Comparison of ENCODE assay signal across 9 mouse cellular contexts in genomic region chr8:124140868-124141431, GRCm38 (mm10).
DNase-seq lines count a peak whose midpoint lies in the region; ATAC-seq and TF ChIP-seq lines count a peak whose summit lies in the region.
"Had no signal": no experiment of that assay in that cellular context is flagged by ENCODE, and none has a peak within 500 bp of the region (broad histone marks: within the 10 kb centered on the region; RNA-seq: fewer than 3 reads in every experiment).

No protein-coding gene starts in this region.

- H3K27ac ChIP-seq in kidney, embryonic 14.5 days (ENCODE audit: low read depth, low read length): no peak overlapping the region
- peak overlapping the region; percentile 75 for H3K27ac ChIP-seq in forebrain, embryonic 10.5 days
- peak overlapping the region; percentile 69 for H3K27ac ChIP-seq in midbrain, embryonic 10.5 days (replicated peaks)
- H3K27ac ChIP-seq: liver, embryonic 14.5 days had no signal

- H3K9ac ChIP-seq in kidney, embryonic 14.5 days (ENCODE audit: low read depth, low read length): no peak overlapping the region; the same call in 1 of the 2 replicates
- H3K9ac ChIP-seq: liver, embryonic 14.5 days had no signal

- H3K9me3 ChIP-seq in kidney, embryonic 14.5 days (ENCODE audit: control insufficient read depth, low read length): no peaks in the 10 kb centered on the region
- no peaks in the 10 kb centered on the region for H3K9me3 ChIP-seq in forebrain, embryonic 10.5 days
- H3K9me3 ChIP-seq in midbrain, embryonic 10.5 days (replicated peaks): no peaks in the 10 kb centered on the region

- DNase-seq in kidney, adult 8-10 months: no peak
- peak; percentile 92 for DNase-seq in brain, embryonic 14.5 days (ENCODE audit: low read depth)
- DNase-seq in forebrain, embryonic 10.5 days (ENCODE audit: extremely low spot score, low spot score): peak; percentile 69
- no peak for DNase-seq in midbrain, embryonic 10.5 days (ENCODE audit: low spot score)
- no peak for DNase-seq in left cerebral cortex, adult 11 months (ENCODE audit: low spot score)
- no peak for DNase-seq in adipocyte (ENCODE audit: low spot score)
- no peak for DNase-seq in spleen, postnatal 14 days (ENCODE audit: low spot score in 2 of 2)

- H3K4me3 ChIP-seq in kidney, embryonic 14.5 days (ENCODE audit: low read length): no peak overlapping the region
- H3K4me3 ChIP-seq in forebrain, embryonic 10.5 days: peak overlapping the region; percentile 29
- peak overlapping the region; percentile 28; the same call in 1 of the 2 replicates for H3K4me3 ChIP-seq in midbrain, embryonic 10.5 days

- peaks cover 16% of the 10 kb centered on the region; the same call in 1 of the 2 replicates for H3K4me1 ChIP-seq in kidney, embryonic 14.5 days (ENCODE audit: control insufficient read depth, insufficient read depth, low read length)
- peaks cover 61% of the 10 kb centered on the region for H3K4me1 ChIP-seq in forebrain, embryonic 10.5 days
- peaks cover 46% of the 10 kb centered on the region for H3K4me1 ChIP-seq in midbrain, embryonic 10.5 days

- no peaks in the 10 kb centered on the region for H3K36me3 ChIP-seq in kidney, embryonic 14.5 days (ENCODE audit: control insufficient read depth, insufficient read depth, low read length)
- H3K36me3 ChIP-seq in forebrain, embryonic 10.5 days (replicated peaks): no peaks in the 10 kb centered on the region
- no peaks in the 10 kb centered on the region for H3K36me3 ChIP-seq in midbrain, embryonic 10.5 days

- no peak for ATAC-seq in kidney, embryonic 14.5 days (ENCODE audit: low FRiP score, low TSS enrichment)

- H3K27me3 ChIP-seq in kidney, embryonic 14.5 days (ENCODE audit: control insufficient read depth, insufficient read depth, low read length): no peaks in the 10 kb centered on the region
- peaks cover 94% of the 10 kb centered on the region for H3K27me3 ChIP-seq in forebrain, embryonic 10.5 days (ENCODE audit: poor library complexity, severe bottlenecking)
- peaks cover 6% of the 10 kb centered on the region; the same call in 1 of the 2 replicates for H3K27me3 ChIP-seq in midbrain, embryonic 10.5 days (ENCODE audit: low read depth, poor library complexity, severe bottlenecking)

- 59% methylated on average over 20 of the region's 20 CpGs for WGBS in kidney, embryonic 14.5 days
- WGBS in forebrain, embryonic 10.5 days: 24% methylated on average over 20 of the region's 20 CpGs
- 48% methylated on average over 20 of the region's 20 CpGs for WGBS in midbrain, embryonic 10.5 days

- peak overlapping the region; percentile 10; the same call in 1 of the 2 replicates for H3K4me2 ChIP-seq in kidney, embryonic 14.5 days (replicated peaks; ENCODE audit: low read depth, low read length)

- no peak for TF ChIP-seq CTCF in brain, embryonic 14.5 days (IDR thresholded peaks at IDR 0.05; ENCODE audit: borderline replicate concordance, extremely low read depth, insufficient read depth, insufficient read length)

- no peak for TF ChIP-seq POLR2A in brain, embryonic 14.5 days (IDR thresholded peaks at IDR 0.05; ENCODE audit: borderline replicate concordance, extremely low read depth, insufficient read depth, insufficient read length, poor library complexity, severe bottlenecking)

Comparison
In these comparisons a context has a peak if more than half of its experiments do, and no peak if none do; other contexts are left out.
1. DNase-seq: peak in brain, embryonic 14.5 days (single experiment) and forebrain, embryonic 10.5 days (single experiment); none in kidney, adult 8-10 months (0 of 2), midbrain, embryonic 10.5 days (single experiment), left cerebral cortex, adult 11 months (single experiment), adipocyte (single experiment) and spleen, postnatal 14 days (0 of 2).